Mouse (Mus musculus) lung, postnatal 0 days (tissue): ENCODE measurements around the gene BC048562.

Source experiments
- CTCF ChIP-seq: IDR thresholded peaks from 2 replicates; pipeline ENCODE4 v1.5.1; 2016; ENCODE audit warnings: antibody characterized with exemption, mild to moderate bottlenecking
- EP300 ChIP-seq: IDR thresholded peaks from 2 replicates; pipeline ENCODE4 v1.6.1; 2016; ENCODE audit warnings: antibody characterized with exemption, mild to moderate bottlenecking, control low read depth

DNA sequence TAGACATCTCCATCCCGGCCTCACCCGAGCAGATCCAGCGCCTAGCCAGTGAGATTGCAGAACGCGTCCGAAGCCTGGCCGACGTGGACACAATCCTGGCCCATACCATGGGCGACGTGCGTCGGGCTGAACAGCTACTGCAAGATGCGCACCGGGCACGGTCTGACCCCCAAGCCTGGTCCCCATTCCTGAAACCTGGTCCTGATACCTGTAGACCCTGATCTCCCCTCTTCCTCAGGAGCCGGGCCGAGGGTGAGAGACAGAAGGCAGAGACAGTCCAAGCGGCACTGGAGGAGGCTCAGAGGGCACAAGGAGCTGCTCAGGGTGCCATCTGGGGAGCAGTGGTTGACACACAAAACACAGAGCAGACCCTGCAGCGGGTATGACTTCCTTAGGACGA lies 52.9 kb downstream of the BC048562 start:
- no peak for TF ChIP-seq CTCF
- no peak for TF ChIP-seq EP300
